Mouse (Mus musculus): Measurements from ENCODE around the gene Rnh1.

- TF ChIP-seq CTCF (IDR thresholded peaks at IDR 0.05; ENCODE audit: low read depth, low read length) (no peak), TAL1 (conservative IDR thresholded peaks at IDR 0.05; ENCODE audit: low read depth, low read length) (no peak), POLR2AphosphoS5 (IDR thresholded peaks at IDR 0.05; ENCODE audit: insufficient replicate concordance, low read depth, low read length) (no peak)
Measured at GRCm38 (mm10) chr7:141122689-141123516, 49.8 kb downstream of the Rnh1 start.
